Mouse (Mus musculus) left cerebral cortex, adult 9 months (tissue): ENCODE data around the gene Gm21891.
"Not testable (repeated sequence)": the region's sequence is repeated elsewhere in the genome, so short reads cannot be mapped to it uniquely, and the experiment has no call there.

ENCODE experiments used
- DNase-seq, 2 experiments: peaks; one replicate each; pipeline ENCODE4 v3.0.0; 2022; ENCODE audit warnings: low spot score in 2 of 2

Gm21891 gene

GRCm38 (mm10) chrY:13133392-13133791 lies at the start of gene Gm21891:
Gm21891 (minus strand) TSS chrY:13133492.
- DNase-seq = not testable (repeated sequence)

- DNase-seq = not testable (repeated sequence)
Observed at GRCm38 (mm10) chrY:13161668-13162067, 28.4 kb upstream of the Gm21891 start, which contains the start of gene Gm21425. Gm21425 (plus strand) TSS chrY:13161968.
